Mouse (Mus musculus) cerebellum, adult 11-12 months (tissue): Measurements from ENCODE around the gene Dus4l.
"Not testable (repeated sequence)": the region's sequence is repeated elsewhere in the genome, so short reads cannot be mapped to it uniquely, and the experiment has no call there.

Source experiments
- DNase-seq: peaks from one replicate; pipeline ENCODE4 v3.0.0; 2022

Dus4l gene

GRCm38 (mm10) chr12:31654197-31654964, at the start of gene Dus4l, which contains the start of gene Cog5:
Dus4l (minus strand) TSS chr12:31654826.
Cog5 (plus strand) TSS chr12:31654869.
- DNase-seq, result peak; percentile 94

GRCm38 (mm10) chr12:31703904-31704303, 49.3 kb upstream of the Dus4l start:
- no peak for DNase-seq

DNA sequence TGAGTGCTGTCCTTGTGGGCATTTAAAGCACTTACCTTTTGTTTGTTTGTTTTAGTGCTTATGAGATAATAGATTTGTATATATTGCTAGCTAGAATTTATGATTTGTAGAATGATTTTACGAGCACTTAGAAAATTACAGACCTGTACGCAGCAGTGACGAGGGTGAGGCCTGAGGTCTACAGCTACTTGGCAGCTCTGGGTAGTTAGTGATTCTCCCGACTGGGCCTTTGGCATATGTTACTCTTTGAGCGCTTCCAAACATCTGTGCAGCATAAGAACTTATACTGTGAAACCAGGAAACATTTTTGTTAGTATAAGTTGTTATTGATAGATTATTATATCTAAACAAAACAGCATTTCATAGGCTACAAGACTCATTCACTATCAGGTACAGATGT, 46.8 kb upstream of the Dus4l start:
- no peak for DNase-seq

GRCm38 (mm10) chr12:31700623-31701347, 46.2 kb upstream of the Dus4l start:
- DNase-seq, result no peak

- DNase-seq, result no peak
Measured at GRCm38 (mm10) chr12:31693278-31693677, 38.7 kb upstream of the Dus4l start.

DNA sequence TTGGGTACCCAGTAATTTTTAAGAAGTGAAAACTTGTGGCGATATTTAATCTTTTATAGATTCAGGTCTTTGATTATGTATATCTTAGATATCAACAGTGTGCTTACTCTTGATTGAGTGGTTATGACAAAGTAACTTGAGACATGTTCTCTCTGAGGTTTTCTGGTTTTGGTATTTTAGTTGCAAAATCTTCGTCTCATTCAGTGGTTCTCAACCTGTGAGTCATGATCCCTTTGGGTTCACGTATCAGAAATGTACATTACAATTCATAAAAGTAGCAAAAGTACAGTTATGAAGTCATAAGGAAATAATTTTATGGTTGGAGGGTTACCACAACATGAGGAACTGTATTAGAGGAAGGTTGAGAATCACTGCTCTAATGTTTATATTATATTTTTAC, 32.1 kb upstream of the Dus4l start:
- DNase-seq, result no peak

DNA sequence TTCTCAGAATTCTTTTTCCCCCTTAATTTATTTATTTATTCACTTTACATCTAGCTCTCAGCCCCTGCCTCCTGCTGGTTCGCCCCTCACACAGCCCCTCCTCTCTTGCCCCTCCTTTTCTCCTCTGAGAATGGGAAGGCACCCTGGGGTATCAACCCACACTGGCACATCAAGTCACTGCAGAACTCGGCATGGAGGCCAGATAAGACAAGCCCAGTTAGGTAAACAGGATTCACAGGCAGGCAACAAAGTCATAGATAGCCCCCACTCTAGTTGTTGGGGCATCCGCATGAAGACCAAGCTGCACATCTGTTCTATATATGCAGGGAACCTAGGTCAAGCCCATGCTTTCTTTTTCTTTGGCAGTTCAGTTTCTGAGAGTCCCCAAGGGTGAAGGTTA, 12.6 kb upstream of the Dus4l start:
- DNase-seq, result no peak

GRCm38 (mm10) chr12:31665999-31666398, 11.4 kb upstream of the Dus4l start:
- no peak for DNase-seq

GRCm38 (mm10) chr12:31656841-31657240, 2.2 kb upstream of the Dus4l start:
- DNase-seq, result no peak

DNA sequence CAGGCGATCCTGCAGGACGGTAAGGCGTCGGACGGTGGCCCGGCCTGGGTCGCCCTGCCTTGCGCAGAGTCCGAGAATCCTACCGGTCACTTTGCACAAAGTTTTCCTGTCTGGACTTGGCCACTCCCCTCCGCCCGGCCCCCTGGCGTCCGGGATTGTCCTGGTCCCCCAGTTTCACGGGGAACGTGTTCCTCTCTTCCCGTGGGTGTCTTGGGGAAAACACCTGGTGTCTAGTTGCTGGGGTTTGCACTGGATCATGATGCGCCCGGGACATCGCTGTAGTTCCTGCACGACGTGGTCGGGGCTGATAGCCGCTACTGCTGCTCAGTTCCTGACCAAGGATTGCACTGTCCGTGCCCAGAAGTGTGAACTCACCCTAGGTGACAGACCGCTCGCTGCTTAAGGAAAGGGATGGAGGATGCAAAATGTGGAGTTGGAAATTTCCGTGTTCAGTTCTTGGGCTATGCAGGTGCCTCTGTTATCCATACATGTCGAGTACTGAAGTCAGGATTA, 395 bp upstream of the Dus4l start:
- no peak for DNase-seq

- no peak for DNase-seq
Measured at GRCm38 (mm10) chr12:31653611-31654010, 1.0 kb downstream of the Dus4l start.

DNA sequence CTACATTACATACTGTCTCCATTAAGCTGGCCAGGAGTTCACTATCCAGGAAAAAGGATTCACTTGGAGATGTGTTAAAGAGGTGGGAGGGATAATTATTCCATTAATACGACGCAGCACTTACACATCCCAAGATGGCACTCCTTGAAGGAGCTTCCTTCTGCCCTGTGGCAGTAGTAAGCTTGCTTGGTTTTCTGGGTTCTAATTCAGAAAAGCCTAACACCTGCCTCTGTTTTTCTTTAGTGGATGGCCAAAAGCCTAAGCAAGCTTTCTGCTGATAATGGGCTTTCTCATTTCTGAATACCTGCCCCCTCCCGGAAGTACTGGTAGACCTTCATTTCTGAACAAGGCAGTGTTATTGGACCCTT, 19.4 kb downstream of the Dus4l start:
- DNase-seq, result no peak

GRCm38 (mm10) chr12:31634343-31635239, 20.0 kb downstream of the Dus4l start, which contains the start of gene Bcap29:
Bcap29 (minus strand) TSS chr12:31634658.
- DNase-seq, result peak; percentile 76

DNA sequence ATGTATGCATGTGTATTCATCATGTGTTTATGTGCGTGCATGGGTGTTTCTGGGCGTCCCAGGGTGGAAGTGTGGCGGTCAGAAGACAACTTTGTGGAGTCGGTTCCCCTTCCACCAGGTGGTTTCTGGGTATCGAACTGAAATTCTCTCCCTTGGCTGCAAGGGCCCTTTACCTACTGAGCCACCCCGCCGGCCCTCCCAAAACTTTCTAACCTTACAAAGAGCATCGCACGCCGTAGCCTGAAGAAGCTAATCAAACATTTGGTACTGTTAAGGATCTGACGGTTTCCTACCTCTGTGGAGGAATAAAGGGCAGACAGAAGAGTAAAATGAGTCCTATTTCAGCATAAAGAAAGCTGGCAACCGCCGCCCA, 20.7 kb downstream of the Dus4l start:
- no peak for DNase-seq

- DNase-seq, result not testable (repeated sequence)
Measured at GRCm38 (mm10) chr12:31628396-31628795, 26.2 kb downstream of the Dus4l start.

GRCm38 (mm10) chr12:31625016-31625415, 29.6 kb downstream of the Dus4l start:
- DNase-seq, result no peak

- no peak for DNase-seq
Measured at GRCm38 (mm10) chr12:31620106-31620505, 34.5 kb downstream of the Dus4l start.

- DNase-seq, result no peak
Measured at GRCm38 (mm10) chr12:31613353-31613752, 41.3 kb downstream of the Dus4l start.

DNA sequence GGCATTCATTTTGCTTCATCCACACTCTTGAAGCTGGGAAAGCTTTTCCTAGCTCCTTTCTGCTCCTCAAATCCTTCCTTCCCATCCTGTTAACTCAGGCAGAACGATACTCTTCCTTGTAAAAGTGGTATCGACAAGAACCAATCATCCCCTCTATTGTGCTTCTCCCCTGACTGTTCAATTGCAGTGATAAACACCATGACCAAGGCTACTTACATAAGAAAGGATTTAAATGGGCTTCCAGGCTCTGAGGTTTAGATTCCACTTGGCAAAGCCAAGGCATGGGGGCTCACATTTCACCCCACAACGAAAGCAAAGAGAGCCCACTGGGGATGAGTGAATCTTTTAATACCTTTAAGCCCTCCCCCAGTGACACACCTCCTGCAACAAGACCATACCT, 46.5 kb downstream of the Dus4l start:
- no peak for DNase-seq

DNA sequence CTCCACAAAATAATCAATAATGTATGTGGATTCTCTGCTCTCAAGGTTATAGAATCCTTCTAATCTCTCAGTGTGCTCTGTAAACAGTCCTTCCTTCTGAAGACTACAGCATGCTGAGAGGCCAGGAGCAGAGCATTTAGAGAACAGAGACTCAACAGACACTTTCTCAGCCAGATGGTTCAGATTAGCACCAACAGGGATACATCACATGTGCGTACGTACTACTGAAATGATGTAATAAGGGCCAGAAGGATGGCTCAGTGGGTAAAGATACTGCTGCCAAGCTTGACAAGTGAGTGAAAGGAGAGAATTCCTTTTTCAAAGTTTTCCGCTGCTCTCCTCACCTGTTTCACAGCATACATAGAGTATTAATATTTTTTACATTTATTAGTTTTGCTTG, 49.7 kb downstream of the Dus4l start:
- peak; percentile 11 for DNase-seq

- no peak for DNase-seq
Measured at GRCm38 (mm10) chr12:31603586-31603985, 51.0 kb downstream of the Dus4l start.

DNA sequence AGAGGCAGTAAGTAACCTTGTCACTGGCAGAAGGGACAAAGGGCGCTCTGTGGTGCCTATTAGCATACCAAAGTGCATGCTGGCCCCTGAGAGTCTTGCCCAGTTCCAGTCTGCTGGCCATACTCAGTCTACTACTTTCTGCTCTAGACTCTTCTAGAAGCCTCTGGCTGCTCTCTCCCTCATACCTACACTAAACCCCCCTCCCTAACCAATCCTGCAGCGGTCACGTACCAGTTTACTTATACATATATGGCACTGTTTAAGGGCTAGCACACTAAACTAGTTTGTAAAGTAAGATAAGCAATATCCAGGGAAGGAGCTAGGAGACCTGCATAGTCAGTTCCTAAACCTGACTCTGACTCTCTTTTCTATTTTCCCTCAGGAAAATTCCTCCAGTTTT, 60.3 kb downstream of the Dus4l start:
- no peak for DNase-seq

- no peak for DNase-seq
Measured at GRCm38 (mm10) chr12:31592011-31592410, 62.6 kb downstream of the Dus4l start.
